Mouse (Mus musculus) liver, embryonic 11.5 days (tissue): ENCODE results near the gene Lcp2. TPM values are rescaled to one million over a fixed set of nuclear protein-coding genes. Genes with fewer than 3 reads are reported as not detected.

Experiments
- polyA plus RNA-seq: library from polyadenylated mRNA; unstranded; fragments of >200 nt; fragmentation: Nextera tagmentation; extraction: Ambion mirVana; gene quantifications from 2 replicates; pipeline ENCODE4 v1.2.1, GENCODE M21; 2014

Lcp2 gene
- polyA plus RNA-seq, 1 experiment from 2014 or later: 16.0 TPM

Other genes starting within 250 kb of the Lcp2 start
- gene Kcnmb1, start 83.9 kb upstream of the Lcp2 start, polyA plus RNA-seq: 0.14 and 0.25 TPM in 2 replicates
- gene Kcnip1, start 53.8 kb upstream of the Lcp2 start, polyA plus RNA-seq: 1.2 and 2.0 TPM in 2 replicates
- not detected in 2 replicates for gene 4930469K13Rik, start 51.6 kb downstream of the Lcp2 start, polyA plus RNA-seq
- gene Foxi1, start 161.2 kb downstream of the Lcp2 start, polyA plus RNA-seq: not detected in 2 replicates